Mouse (Mus musculus) stomach, embryonic 16.5 days (tissue): ENCODE data around the gene Tmem92. TPM values are rescaled to one million over a fixed set of nuclear protein-coding genes. Genes with fewer than 3 reads are reported as not detected.

ENCODE experiments used
- ATAC-seq: fragments of 200-750 bp; cut with Nextera tagmentation; 2 replicates; pipeline ENCODE4 v1.8.0; 2017; ENCODE audit warnings: moderate number of reproducible peaks, moderate TSS enrichment; ENCODE audit not compliant: insufficient read depth, low FRiP score
- H3K27ac ChIP-seq: fragments of 300-500 bp; sonication (generic); 2 replicates; pipeline ENCODE4 v1.5.1; 2014; ENCODE audit warnings: low read length
- H3K27me3 ChIP-seq: fragments of 300-500 bp; sonication (generic); 2 replicates; pipeline ENCODE4 v1.6.1; 2014; ENCODE audit warnings: low read length, control low read depth, mixed read lengths; ENCODE audit not compliant: control insufficient read depth, insufficient read depth
- H3K36me3 ChIP-seq: fragments of 300-500 bp; sonication (generic); 2 replicates; pipeline ENCODE4 v1.6.1; 2014; ENCODE audit warnings: low read length; ENCODE audit not compliant: control insufficient read depth, insufficient read depth
- H3K4me1 ChIP-seq: fragments of 300-500 bp; sonication (generic); 2 replicates; pipeline ENCODE4 v1.6.1; 2014; ENCODE audit warnings: low read length, control low read depth, mixed read lengths; ENCODE audit not compliant: control insufficient read depth, insufficient read depth
- H3K4me2 ChIP-seq: fragments of 300-500 bp; sonication (generic); 2 replicates; pipeline ENCODE4 v1.6.1; 2014; ENCODE audit warnings: low read depth, low read length, mixed read lengths
- H3K4me3 ChIP-seq: fragments of 300-500 bp; sonication (generic); replicated peaks from 2 replicates; pipeline ENCODE4 v1.5.1; 2014; ENCODE audit warnings: mild to moderate bottlenecking, low read length
- H3K9ac ChIP-seq: fragments of 300-500 bp; sonication (generic); 2 replicates; pipeline ENCODE4 v1.6.1; 2014; ENCODE audit warnings: low read length
- H3K9me3 ChIP-seq: fragments of 300-500 bp; sonication (generic); replicated peaks from 2 replicates; pipeline ENCODE4 v1.6.1; 2016; ENCODE audit warnings: low read length, control low read depth; ENCODE audit not compliant: control insufficient read depth
- WGBS: fragments of 180-500 bp; shearing (Covaris S2); extraction: QIAGEN DNeasy Blood & Tissue Kit; methylation state at CpG from one replicate; pipeline ENCODE4 v1.1.7; 2014; 5-methylcytosine and 5-hydroxymethylcytosine counted together
- polyA plus RNA-seq: library from polyadenylated mRNA; unstranded; fragments of >200 nt; fragmentation: Nextera tagmentation; extraction: Ambion mirVana; gene quantifications from 2 replicates; pipeline ENCODE4 v1.2.1, GENCODE M21; 2015

Gene Tmem92
- polyA plus RNA-seq, 1 experiment from 2014 or later = not detected

DNA sequence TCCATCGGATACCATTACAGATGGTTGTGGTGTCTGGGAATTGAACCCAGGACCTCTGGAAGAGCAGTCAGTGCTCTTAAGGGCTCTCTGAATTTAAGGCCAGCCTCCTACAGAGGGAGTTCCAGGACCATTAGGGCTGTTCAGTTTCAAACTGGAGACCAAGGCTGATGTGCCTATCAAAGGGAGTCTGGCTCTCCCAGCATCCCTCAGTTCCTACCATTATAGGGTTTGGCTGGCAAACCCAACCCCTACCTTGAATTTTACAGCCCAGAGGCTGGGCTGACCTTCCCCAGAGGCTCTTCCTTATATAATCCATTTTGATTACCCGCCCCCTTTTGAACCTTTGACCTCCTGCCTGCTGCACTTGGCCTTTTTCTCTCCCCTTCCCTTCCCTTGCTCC is 46.8 kb downstream of the Tmem92 start:
- Histone ChIP-seq H3K9me3 (no peaks in the 10 kb centered on the region), H3K4me3 (no peak overlapping the region), H3K36me3 (no peaks in the 10 kb centered on the region), H3K4me1 (no peaks in the 10 kb centered on the region), H3K9ac (no peak overlapping the region), H3K27ac (no peak overlapping the region), H3K27me3 (no peaks in the 10 kb centered on the region), H3K4me2 (no peak overlapping the region)
- ATAC-seq = no peak
- WGBS = 56% methylated on average over 2 of the region's 2 CpGs

DNA sequence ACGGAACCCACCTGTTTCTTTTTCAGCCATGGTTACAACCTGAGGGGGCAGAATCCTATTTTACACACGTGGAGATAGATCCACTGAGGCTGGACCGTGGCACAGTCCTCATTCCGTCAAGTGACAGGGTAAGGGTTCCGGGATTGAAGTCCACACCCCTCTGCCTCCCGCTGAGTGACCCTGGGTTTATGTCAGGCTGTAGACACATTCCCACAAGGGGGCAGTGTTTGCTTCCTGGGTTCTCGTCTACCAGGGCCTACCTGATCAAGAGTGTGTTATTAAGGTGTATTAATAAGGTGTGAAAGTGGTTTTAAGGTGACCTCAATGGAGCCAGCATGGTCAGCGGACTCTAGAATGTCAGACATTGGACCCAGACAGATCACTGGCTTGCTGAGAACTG is 49.7 kb downstream of the Tmem92 start:
- Histone ChIP-seq H3K27ac (no peak overlapping the region), H3K27me3 (no peaks in the 10 kb centered on the region), H3K36me3 (no peaks in the 10 kb centered on the region), H3K4me2 (no peak overlapping the region), H3K4me1 (no peaks in the 10 kb centered on the region), H3K9ac (no peak overlapping the region), H3K9me3 (no peaks in the 10 kb centered on the region), H3K4me3 (no peak overlapping the region)
- WGBS = 40% methylated on average over 8 of the region's 8 CpGs
- ATAC-seq = 0 out of 2 replicates have a peak, but pooled peaks have one; percentile 23

DNA sequence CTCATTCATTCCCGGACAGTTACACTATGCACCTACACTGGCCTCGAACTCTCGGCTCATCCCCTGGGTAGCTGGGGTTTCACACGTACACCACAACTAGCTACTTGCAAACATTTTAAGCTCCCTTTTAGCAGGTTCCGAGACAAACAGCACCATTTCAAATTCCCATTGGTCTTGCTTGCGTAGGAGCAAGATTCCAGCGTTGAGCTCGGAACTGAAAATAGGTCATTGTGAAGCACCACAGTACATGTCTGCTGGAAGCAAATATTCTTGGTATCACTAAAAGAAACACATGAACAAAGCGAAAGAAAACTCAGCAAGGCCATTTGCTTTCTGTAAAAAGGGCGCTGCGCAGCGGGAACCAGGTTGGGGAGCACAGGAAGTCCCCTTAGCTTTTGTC is 51.3 kb downstream of the Tmem92 start:
- H3K4me1 ChIP-seq = no peaks in the 10 kb centered on the region
- no peak overlapping the region for H3K4me2 ChIP-seq
- ATAC-seq = no peak
- WGBS = 86% methylated on average over 12 of the region's 12 CpGs
- H3K36me3 ChIP-seq = no peaks in the 10 kb centered on the region
- H3K9ac ChIP-seq = no peak overlapping the region
- no peaks in the 10 kb centered on the region for H3K27me3 ChIP-seq
- H3K4me3 ChIP-seq = no peak overlapping the region
- no peak overlapping the region for H3K27ac ChIP-seq
- no peaks in the 10 kb centered on the region for H3K9me3 ChIP-seq

DNA sequence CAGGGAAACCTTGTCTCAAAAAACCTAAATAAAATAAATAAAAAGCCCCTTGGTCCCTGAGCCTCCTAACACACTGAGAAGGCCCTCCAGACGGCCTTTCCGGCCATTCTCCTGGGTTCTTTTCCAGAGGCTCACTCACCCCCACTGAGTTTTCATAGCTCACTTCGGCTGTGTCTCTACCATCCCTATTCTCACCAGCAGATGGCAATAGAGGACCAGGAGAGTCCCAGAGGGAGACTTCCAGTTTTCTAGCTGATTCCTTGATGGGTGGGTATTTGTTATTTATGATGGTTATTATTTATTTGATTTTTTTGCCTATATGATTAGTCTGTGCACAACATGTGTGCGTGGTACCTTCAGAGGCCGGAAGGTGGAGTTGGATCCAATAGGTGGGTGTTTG is 52.2 kb downstream of the Tmem92 start:
- Histone ChIP-seq H3K9ac (no peak overlapping the region), H3K4me1 (no peaks in the 10 kb centered on the region), H3K4me2 (no peak overlapping the region), H3K27me3 (no peaks in the 10 kb centered on the region), H3K27ac (no peak overlapping the region), H3K9me3 (no peaks in the 10 kb centered on the region), H3K4me3 (no peak overlapping the region), H3K36me3 (no peaks in the 10 kb centered on the region)
- WGBS = 24% methylated on average over 5 of the region's 5 CpGs
- peak; percentile 48; the same call in 1 of the 2 replicates for ATAC-seq

DNA sequence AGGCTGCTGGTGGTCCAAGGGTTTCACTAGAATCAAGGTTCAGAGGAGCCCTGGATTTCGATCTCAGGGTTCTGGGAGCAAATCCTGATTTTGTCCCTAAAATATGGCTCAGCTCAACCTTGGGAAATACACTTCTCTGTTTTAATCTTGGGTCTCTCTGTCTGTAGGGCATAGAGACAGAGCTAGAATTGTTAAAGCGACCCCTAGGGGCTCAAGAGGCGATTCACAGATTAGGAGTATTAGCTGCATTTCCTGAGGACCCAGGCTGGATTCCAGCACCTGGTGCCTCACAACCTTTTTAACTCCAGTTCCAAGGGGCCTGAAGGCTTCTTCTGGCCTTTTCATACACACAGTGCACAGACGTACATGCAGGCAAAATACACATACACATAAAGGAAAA is 52.9 kb downstream of the Tmem92 start:
- no peaks in the 10 kb centered on the region for H3K9me3 ChIP-seq
- no peak overlapping the region for H3K4me3 ChIP-seq
- 29% methylated on average over 4 of the region's 4 CpGs for WGBS
- no peak overlapping the region for H3K27ac ChIP-seq
- no peak overlapping the region for H3K9ac ChIP-seq
- H3K27me3 ChIP-seq = no peaks in the 10 kb centered on the region
- no peak for ATAC-seq
- H3K4me1 ChIP-seq = no peaks in the 10 kb centered on the region
- no peaks in the 10 kb centered on the region for H3K36me3 ChIP-seq
- H3K4me2 ChIP-seq = no peak overlapping the region

DNA sequence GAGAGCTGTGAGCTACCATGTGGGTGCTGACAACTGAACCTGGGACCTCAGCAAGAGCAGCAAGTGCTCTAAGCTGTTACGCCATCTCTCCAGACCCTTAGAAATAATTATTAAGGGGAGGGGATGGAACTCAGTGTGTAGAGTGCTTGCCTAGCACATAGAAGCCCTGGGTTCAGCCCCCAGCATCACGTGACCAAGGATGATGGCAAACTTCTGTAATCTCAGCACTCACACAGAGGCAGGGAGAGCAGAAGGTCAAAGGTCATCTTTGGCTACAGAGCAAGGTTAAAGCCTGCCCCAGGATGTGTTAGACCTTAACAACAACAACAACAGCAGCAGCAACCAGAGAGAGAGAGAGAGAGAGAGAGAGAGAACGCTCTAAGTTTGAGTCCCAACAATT is 54.0 kb downstream of the Tmem92 start:
- ATAC-seq = no peak
- Histone ChIP-seq H3K4me3 (no peak overlapping the region), H3K4me2 (no peak overlapping the region), H3K27me3 (no peaks in the 10 kb centered on the region), H3K9ac (no peak overlapping the region), H3K27ac (no peak overlapping the region), H3K36me3 (no peaks in the 10 kb centered on the region), H3K9me3 (no peaks in the 10 kb centered on the region), H3K4me1 (no peaks in the 10 kb centered on the region)
- WGBS = 84% methylated on average over 3 of the region's 3 CpGs

DNA sequence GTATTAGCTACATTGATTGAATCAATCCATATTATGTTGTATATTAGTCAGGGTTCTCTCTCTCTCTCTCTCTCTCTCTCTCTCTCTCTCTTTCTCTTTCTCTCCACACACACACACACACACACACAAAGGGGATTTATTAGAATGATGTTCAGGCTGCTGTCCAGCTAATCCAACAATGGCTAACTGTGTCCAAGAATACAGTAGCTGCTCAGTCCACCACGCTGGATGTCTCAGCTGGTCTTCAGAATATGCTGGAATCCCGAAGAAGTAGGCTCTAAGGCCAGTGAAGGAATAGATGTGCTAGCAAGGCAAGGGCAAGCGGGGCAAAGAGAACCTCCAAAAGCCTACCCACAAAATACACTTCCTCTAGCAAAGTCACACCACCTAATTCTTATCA is 55.2 kb downstream of the Tmem92 start:
- Histone ChIP-seq H3K4me1 (no peaks in the 10 kb centered on the region), H3K9me3 (no peaks in the 10 kb centered on the region), H3K36me3 (no peaks in the 10 kb centered on the region), H3K4me3 (no peak overlapping the region), H3K4me2 (no peak overlapping the region), H3K27ac (no peak overlapping the region), H3K27me3 (no peaks in the 10 kb centered on the region), H3K9ac (no peak overlapping the region)
- no peak for ATAC-seq
- 88% methylated on average over 3 of the region's 3 CpGs for WGBS

Other genes starting within 250 kb of the Tmem92 start
- 3.1 and 3.3 TPM in 2 replicates for gene Rsad1, start 233.4 kb downstream of the Tmem92 start, polyA plus RNA-seq
- gene Chad, start 217.7 kb downstream of the Tmem92 start, polyA plus RNA-seq = 16.1 and 22.6 TPM in 2 replicates
- gene Acsf2, start 180.8 kb downstream of the Tmem92 start, polyA plus RNA-seq = 4.3 and 5.7 TPM in 2 replicates
- 218 and 219 TPM in 2 replicates for gene Lrrc59, start 152.9 kb downstream of the Tmem92 start, polyA plus RNA-seq
- 122 and 126 TPM in 2 replicates for gene Mrpl27, start 128.9 kb downstream of the Tmem92 start, polyA plus RNA-seq
- gene Eme1, start 128.7 kb downstream of the Tmem92 start, polyA plus RNA-seq = 12.7 and 13.2 TPM in 2 replicates
- gene Xylt2, start 105.2 kb downstream of the Tmem92 start, polyA plus RNA-seq = 9.4 and 13.6 TPM in 2 replicates
- gene Gm11541, start 78.2 kb downstream of the Tmem92 start, polyA plus RNA-seq = 0.53 and 0.92 TPM in 2 replicates
- gene Cdc34b, start 40.9 kb downstream of the Tmem92 start, polyA plus RNA-seq = 0.18 and 0.39 TPM in 2 replicates
- 2,066 and 2,076 TPM in 2 replicates for gene Col1a1, start 153.5 kb upstream of the Tmem92 start, polyA plus RNA-seq
- not detected in 2 replicates for gene Hils1, start 184.9 kb upstream of the Tmem92 start, polyA plus RNA-seq
- gene Sgca, start 193.6 kb upstream of the Tmem92 start, polyA plus RNA-seq = 0.41 and 3.2 TPM in 2 replicates
- 6.6 and 8.0 TPM in 2 replicates for gene Ppp1r9b, start 208.3 kb upstream of the Tmem92 start, polyA plus RNA-seq
- gene Samd14, start 227.2 kb upstream of the Tmem92 start, polyA plus RNA-seq = 14.7 and 15.9 TPM in 2 replicates